Mouse (Mus musculus) A20 (cell line): ENCODE data around the gene Tmprss4.
A peak's percentile ranks its signal among the peaks of the same experiment; 100 is the strongest.

Experiments
- DNase-seq: peaks from one replicate; pipeline ENCODE4 v3.0.0-alpha.2; 2011; ENCODE audit warnings: low read depth, low spot score

The Tmprss4 gene

DNA sequence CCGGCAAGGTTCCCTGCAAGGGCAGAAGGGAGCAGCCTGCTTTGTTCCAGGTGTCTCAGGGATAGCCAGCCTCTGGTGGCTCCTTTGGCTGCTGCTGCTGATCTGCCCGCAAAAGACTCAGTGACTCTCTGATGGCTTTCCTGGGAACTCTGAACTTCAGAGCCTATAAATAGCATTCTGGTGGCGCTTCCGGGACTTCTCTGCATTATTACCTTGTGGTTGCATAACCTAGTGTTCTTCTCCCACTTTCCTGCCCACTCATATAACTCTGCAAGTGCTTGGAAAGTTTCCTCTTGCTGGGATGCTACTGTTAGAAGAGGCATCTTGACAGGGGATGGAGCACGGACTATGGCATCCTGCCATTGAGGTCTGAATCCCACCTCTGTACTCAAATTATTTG, 6.3 kb downstream of the Tmprss4 start:
- DNase-seq: no peak

DNA sequence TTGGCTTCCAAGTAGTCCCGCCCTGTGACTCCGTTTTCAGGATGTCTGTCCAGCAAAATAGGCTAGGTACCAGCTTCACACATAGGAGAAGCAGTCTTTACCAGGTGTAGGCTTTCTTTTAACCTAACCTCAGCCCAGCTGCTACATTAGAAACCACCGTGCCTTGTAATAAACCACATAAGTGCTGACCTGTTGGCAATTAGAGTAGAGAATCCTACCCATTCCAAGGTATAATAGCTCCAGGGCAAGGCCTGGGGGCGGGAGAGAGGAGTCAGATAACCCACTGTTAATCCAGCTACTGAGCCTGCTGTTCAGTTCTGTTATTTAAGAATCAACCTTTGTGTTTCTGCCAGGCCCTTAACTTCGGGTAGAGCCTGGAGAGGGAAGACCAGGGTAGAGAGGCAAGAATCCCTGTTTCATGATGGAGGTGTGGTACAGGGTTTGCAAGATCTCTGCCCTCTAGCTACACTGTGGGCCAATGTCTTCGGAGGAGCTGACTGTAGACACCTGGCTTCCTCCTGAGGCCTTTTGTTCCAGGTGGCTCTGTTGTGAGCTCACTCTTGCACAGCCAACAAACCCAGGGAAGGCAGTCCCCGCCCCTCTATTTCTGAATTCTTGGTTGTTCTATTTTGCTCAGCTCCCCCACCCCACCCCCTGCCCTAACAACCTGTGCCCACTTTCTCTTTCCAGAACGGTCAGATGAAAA, 7.6 kb downstream of the Tmprss4 start:
- DNase-seq: no peak

DNA sequence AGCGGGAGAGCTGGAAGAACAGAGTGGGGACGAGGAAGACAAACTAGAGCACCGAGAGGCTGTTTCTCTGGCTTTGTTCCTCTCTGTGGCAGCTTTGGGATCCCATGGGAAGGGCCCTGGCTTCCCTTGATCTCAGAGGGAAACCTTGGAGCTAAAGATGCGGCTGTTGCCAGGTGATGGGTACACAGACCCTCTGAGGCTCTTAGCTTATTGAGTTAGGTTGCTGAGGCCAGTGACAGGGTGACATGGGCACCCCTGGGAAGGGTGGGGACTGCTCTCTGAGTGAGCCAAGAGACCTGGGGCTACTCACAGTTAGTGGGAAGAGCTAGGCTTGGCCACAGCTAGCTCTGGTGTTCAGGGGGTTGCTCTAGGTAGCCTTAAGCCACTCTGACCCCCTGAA, 8.4 kb downstream of the Tmprss4 start:
- DNase-seq: no peak

DNA sequence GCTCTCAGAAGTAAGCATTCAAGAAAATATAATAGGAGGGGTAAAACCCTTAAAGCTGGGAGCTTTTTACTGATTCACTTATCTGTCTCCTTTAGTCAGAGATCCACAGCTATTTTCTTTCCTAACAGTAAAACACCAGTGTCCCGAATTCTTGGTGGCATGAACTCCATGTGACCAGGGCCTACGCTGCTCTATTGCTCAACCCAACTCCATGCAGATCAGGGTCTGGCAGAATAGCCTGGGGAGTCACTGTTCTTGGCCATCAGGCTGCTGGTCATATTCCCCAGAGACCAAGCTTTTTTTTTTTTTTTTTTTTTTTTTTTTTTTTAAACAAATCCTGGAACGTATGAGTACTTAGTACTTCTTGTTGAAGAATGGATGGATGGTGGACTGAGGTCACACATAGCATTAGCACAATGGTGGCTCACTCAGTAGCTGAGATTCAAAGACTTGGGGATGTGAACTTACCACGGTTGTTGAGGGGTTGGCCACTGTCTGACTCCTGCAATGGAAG, 14.2 kb downstream of the Tmprss4 start:
- no peak for DNase-seq

DNA sequence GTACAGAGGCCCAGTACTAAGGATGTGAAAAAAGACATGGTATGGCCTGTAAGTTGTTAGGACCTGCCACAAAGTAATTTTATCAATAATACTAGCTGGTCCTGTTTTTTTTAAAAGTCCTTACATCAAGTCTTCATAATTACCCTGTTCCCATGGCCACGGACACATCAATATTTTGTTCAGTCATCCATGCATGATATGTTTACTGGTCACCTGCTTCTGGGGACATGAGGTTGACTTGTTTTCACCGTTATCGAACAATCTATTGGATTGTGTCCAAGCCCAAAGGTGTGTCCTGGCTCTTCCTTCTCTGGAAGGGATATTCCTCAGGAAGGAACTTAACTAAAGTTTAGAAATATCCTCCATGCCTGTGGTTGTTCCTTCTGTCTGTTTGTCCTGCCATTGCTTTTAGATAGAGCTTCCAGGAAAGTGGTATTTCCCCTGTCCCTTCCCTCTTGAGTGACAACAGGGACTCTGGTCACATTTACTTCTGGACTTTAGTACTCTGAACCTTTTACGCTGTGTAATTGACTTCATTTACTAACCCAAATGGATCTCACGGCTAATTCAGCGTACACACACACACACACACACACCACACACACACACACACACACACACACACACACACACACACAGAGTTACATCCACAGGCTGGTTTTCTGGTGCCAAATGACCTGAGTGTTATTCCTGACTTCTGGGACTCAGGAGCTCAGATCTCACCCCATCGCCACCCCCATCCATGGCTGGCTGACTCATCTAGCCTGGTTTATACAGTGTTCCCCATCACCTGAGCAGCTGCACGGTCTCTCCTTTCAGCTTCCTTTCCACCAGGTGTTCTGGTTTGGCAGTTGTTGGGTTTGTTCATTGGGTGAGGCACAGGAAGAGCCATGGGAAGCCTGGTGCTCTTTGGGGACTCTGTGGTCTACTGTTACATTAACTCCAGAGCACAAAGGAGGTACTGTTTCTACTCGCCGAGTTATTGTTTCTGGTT, 15.0 kb downstream of the Tmprss4 start:
- DNase-seq: no peak

DNA sequence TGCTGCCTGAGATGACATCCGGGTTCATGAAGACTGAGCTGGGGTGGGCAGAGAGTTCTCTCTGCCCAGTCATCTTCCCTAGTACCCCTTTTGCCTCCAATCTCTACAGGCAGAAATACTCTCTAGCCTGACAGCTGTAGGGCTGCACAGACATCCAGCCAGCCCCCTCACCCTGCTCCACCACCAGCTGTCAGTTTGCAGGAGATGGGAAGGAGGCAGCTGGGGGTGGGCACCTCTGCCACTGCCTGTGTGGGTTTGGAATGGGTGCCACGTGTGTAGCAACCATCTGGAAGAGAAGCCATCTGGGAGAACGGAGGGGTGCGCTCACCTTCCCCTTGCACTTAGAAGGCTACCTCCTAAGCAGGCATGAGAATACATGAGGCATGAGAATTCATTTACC, 18.6 kb downstream of the Tmprss4 start:
- no peak for DNase-seq

DNA sequence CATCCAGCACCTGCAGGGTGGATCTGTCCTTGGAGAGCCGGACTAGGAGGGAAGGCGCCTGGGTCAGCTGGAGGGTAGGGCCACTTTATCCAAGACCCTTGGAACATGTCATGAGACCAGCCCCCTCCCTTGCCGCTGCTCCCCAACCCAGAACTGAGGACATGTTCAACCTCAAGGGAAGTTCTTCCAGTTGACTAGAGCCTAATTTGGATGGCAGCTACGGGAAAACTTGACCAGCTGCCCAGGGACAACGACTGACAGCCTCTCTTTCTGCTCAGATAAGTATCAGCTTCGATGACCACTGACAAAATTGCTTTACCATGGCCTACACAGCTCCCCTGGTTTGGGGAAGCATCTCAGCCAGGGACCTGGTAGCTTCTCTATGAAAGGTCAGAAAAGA, 20.6 kb downstream of the Tmprss4 start:
- no peak for DNase-seq

DNA sequence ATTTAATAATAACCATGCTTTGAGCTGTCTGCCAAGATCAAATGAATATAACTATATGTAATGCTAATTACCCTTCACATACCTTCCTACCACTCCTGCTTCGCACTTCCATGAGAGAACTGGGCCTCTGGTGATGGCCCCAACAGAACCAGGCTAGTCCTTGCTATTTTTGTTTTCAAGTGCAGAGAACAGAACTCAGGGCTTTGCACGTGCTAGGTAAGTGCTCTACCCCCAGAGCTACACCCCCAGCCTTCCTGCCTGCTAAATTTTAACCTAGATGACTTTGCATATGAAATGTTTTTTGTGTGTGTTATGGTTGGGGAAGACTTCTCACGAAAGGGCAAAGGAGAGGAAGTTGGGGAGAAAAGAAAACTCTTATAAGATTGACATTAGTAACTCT, 21.4 kb downstream of the Tmprss4 start:
- DNase-seq: peak; percentile 63

DNA sequence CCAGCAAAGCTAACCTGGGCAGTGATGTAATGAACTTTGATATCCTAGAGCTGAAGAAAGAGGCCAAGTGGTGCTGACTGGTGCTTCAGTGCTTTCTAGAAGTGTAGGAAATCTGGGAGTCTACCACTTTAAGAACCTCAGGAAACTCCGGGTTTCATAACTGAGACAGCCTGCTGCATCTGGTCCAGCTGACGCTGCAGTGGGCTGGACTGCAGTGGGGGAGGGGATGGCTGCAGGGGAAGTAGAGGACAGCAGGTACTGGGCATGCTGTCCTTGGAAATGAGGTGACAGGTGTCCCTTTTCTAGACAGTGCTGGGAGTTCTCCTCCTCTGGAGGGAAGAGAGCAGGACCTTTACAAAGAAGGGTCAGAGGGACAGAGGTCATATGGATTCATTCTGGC, 22.1 kb downstream of the Tmprss4 start, which contains the start of gene BC049352:
BC049352 (plus strand) TSS at position 238 of the 400 bp plus-strand sequence.
- DNase-seq: no peak

DNA sequence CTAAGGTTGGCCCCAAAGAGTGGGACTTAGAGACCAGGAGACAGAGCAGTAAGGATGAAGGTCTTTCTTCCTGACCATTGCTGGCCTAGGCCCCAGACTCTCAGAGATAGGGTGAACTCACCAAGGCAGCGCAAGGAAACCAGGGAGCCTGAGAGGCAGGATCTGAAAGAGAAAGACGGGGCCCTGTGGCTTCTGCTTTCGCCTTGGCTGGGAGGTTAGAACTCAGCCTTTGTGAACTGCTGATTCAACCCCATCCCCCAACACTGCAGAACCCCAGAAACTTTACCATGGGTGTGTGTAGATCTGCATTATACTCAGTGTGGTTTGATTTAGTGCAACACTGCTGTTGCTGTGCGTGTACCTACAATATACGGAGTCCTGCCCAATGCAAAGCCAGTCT, 24.6 kb downstream of the Tmprss4 start:
- peak; percentile 80 for DNase-seq

DNA sequence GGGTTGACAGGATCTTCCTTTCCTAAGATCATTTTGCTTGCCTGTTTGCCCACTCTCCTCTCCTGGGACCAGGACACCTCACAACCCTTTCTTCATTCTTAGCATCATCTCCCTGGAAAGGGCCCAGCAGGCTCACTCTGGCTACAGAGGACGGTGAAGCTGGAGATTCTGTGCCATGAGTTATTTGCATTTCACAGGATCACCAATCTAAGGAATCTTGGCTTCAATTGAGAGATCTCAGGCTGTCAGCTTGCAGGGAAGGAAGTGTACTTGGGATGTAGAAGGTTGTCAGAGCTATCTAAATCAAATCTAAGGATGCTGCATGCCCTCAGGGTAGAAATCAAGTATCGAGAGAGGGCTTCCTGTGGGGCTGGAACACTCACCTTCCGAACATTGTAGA, 30.4 kb downstream of the Tmprss4 start:
- DNase-seq: no peak

DNA sequence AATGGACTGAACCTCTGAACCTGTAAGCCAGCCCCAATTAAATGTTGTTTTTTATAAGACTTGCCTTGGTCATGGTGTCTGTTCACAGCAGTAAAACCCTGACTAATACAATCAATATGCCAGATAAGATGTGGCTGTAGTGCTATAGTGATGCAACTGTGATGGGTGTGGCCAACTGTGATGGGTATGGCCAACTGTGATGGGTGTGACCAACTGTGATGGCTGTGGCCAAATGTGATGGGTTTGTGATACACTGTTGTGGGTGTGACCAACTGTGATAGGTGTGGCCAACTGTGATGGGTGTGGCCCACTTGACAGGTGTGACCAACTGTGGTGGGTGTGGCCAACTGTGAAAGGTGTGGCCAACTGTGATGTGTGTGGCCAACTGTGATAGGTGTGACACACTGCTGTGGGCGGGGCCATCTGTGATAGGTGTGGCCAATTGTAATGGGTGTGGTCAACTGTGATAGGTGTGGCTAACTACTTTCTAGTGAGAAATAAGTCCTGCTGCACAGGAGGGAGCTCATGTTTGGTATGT, 32.8 kb downstream of the Tmprss4 start:
- DNase-seq: no peak

DNA sequence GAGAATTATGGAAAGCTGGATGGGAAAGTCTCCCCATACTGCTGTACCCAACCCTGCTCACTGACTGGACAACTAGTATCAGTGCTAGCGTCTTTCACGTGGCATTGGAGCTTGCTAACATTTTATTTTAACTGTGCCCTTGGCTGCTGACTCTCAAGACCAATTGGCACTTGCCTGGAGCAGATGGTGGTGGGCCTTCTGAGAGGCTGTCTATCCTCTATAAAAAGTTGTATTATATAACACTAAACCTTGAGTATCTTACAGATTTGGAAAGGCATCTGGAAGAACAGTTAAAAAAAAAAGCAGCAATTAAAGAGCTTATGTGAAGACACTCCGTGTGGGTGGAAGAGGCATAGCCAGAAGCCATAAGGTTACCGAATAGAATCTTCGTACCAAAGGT, 33.7 kb downstream of the Tmprss4 start:
- DNase-seq: no peak

DNA sequence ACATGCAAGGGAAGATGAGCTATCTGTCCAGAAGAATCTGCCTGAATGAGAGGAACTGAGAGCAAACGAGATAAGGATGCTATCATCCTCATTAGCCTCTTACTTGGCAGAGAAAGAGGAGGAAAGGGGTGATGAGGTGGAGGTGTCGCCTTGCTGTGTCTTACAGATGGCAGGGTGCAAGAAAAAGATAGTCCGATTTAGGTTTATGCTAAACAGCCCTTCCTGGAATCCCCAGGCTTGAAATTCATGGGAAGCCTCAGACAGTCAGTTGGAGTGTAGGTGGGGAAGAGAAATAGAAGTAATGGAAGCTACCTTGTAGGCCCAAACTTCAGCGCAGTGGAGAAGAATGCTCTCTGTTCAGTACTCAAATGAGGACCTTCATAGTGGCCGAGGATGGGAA, 36.0 kb downstream of the Tmprss4 start:
- no peak for DNase-seq

DNA sequence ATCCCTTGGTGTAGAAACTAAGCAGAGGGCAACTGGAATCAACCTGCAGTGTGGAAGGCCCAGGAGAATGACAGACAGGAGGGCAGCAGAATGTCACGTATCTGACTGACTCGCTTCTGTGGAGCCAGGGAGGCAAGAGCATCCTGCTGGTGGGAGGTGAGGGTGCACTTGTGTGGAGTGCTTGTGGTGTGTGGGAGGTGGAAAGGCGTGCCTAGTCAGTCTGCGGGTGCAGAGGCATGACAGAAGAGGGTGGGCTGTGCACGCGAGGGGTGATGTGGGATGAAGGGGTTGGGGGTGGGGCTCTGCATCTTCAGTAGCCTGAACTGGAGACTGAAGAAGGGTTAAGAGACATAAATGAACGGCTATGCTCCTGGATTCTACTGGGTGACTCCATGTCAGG, 50.5 kb downstream of the Tmprss4 start:
- no peak for DNase-seq

DNA sequence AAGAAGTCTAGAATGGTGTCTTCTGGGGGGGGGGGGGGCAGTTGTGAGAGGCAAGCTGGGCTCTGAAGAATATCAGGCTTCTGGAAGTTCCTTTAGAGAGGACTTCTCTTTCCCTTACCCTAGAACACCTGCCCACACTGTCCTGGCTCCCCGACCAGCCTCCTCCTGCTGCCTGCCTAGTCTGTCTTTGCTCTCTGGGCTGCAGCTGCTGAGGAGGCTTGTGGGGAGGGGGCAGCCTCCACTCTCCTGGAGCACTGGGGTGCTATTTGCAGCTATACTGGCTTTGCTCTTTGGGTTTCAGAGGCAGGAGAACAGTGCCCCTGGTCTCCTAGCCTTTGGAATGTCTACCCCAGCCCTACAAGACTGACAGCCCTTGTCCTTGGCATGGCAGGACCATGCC, 53.0 kb downstream of the Tmprss4 start:
- DNase-seq: no peak

DNA sequence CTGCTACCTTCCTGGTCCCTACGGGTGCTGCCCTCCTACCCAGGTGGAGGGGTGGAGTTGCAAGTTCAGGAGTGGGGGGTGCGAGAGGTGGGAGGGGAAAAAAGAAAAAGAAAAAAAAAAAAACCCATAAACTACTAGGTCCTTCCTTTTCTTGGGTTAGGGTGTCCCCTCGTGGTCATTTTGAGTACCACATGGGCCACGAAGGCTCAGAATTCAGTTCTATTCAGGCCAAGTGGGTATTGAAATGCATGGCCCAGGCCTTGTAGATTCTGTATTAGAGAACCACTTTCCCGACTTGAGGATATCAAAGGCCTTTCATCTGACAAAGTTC, 57.7 kb downstream of the Tmprss4 start:
- DNase-seq: peak; percentile 51

DNA sequence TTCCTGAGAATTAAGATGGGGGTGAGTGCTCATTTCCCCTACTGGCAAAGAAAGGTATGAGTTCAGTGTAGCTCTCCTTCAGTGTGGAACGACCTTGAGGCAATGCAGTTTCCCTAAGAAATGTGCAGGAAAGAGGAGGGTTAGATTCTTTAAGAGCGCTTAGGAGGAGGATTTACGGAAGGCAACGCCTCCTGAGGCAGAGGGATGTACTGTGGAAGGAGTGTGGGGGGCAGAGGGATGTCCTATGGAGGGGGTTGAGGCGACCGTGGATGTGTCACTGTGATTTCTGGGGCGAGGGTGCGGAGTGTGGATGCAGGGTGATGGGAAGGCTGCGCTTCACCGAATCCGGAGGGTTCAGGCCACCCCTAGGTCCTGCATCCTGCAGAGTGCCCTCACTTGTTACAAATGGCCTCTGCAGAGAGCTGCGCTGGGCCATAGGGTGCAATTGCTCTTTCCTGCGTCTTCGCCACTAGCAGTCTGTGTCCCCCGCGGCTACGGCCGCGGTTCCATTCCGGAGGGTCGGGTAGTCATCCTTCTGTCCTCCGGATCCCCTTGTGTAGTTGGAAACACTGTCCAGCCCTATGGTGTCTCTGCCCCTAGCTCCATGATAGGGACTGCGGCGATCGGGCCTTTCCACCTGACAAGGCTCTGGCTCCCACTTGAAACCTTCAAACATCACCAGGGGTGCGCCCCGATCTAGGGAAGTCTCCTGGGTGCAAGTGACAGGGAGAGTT, 58.2 kb downstream of the Tmprss4 start:
- no peak for DNase-seq

DNA sequence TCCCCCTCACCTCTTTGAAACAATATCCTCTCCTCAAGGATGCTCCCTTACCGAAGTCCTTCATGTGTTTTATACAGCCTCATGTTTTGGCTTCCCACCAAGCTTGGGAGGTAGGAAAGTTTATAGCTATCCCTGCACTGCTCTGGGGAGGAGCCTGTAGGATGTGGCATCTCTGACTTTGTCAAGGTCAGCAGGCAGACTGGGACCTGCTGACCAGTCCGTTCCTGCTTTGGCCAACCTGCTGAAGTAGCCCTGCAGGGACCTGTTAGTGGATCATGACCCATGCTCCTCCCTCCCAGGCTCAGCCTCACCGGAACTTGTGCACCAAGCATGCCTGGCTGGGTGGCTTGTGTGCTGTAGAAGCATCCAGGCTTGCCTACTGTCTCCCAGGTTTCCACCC, 61.2 kb downstream of the Tmprss4 start:
- no peak for DNase-seq

DNA sequence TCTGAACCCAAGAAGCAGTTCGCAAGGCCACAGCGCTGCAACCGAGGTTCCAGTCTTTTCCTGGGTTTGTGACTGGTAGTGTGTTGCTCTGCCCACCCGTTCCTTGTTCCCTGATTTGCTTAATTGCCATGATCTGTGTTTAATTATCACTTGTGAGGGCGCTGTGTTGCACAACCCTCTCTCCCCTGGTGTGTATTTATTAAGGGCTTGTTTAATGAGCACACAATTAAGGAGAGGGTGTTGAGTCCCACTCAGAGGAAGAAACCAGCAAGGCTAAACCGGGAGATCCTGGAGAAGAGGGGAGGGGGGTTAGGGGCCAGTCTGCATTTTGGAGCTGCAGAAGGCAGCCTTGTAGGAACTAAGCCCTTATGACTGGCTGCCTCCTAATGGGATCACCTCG, 62.9 kb downstream of the Tmprss4 start:
- DNase-seq: no peak

DNA sequence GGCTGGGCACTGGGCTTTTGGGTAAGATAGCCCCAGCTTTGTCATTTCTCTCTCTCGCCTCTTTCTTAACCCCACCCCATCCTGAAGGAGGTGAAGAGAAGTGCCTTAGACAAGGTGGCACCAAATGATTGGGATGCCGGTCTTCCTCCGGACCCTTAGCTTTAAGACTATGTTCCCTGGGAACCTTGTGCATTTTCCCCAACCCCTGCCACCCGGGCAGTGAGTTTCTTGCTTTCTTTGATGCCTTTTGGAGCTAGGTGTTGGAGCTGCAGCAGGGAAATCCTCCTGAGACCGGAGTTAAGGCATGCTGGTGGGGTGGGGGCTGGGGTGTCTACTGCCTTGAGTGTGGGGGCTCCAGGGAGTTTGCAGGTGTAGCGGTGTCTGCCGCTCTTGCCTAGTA, 64.8 kb downstream of the Tmprss4 start:
- DNase-seq: no peak
